Mouse (Mus musculus): Measurements from ENCODE around the gene Hspg2. TPM values are rescaled to one million over a fixed set of nuclear protein-coding genes. Genes with fewer than 3 reads are reported as not detected.

Gene Hspg2
- total and polyA plus RNA-seq, 3 experiments: 114 to 190 (median 174) TPM

GRCm38 (mm10) chr4:137488038-137488437 is 19.5 kb downstream of the Hspg2 start:
- 4% methylated on average over 11 of the region's 11 CpGs for WGBS
- Histone ChIP-seq H3K36me3 (ENCODE audit: control insufficient read depth, insufficient read depth, low read length) (peaks cover 19% of the 10 kb centered on the region), H3K79me2 (replicated peaks; ENCODE audit: control insufficient read depth, insufficient read depth, low read length) (no peaks in the 10 kb centered on the region; the same call in 1 of the 2 replicates), H3K4me1 (ENCODE audit: control insufficient read depth, insufficient read depth, low read length) (peaks cover 62% of the 10 kb centered on the region), H3K27me3 (ENCODE audit: control insufficient read depth, insufficient read depth, low read length) (no peaks in the 10 kb centered on the region), H3K27ac (peak overlapping the region; percentile 95), H3K4me3 (peak overlapping the region; percentile 11; the same call in 1 of the 2 replicates), H3K9ac (ENCODE audit: low read depth, low read length) (peak overlapping the region; percentile 56)
- no peak for TF ChIP-seq CTCF (IDR thresholded peaks at IDR 0.05)
- TF ChIP-seq POLR2A (IDR thresholded peaks at IDR 0.05; ENCODE audit: insufficient read depth, low read depth, low read length): no peak
- no peak for TF ChIP-seq EP300 (IDR thresholded peaks at IDR 0.05; ENCODE audit: insufficient read depth, low read depth, low read length)
- intact Hi-C loops (cut with DNase I): loop anchor here (1.0 to 5.0 kb wide), 2 partner anchors 10 to 41 kb away; no protein-coding TSS in a partner anchor
- peak in 1 of 2 experiments; percentile 66 for DNase-seq

GRCm38 (mm10) chr4:137488571-137489303 is 20.2 kb downstream of the Hspg2 start:
- peak overlapping the region; percentile 56 for H3K9ac ChIP-seq (ENCODE audit: low read depth, low read length)
- intact Hi-C loops (cut with DNase I): loop anchor here (1.0 to 5.0 kb wide), 3 partner anchors 9 to 41 kb away; no protein-coding TSS in a partner anchor
- 6% methylated on average over 12 of the region's 12 CpGs for WGBS
- no peaks in the 10 kb centered on the region for H3K27me3 ChIP-seq (ENCODE audit: control insufficient read depth, insufficient read depth, low read length)
- TF ChIP-seq CTCF (IDR thresholded peaks at IDR 0.05) (peak; percentile 85), POLR2A (IDR thresholded peaks at IDR 0.05; ENCODE audit: insufficient read depth, low read depth, low read length) (no peak; the same call in 1 of the 2 replicates), EP300 (IDR thresholded peaks at IDR 0.05; ENCODE audit: insufficient read depth, low read depth, low read length) (peak; percentile 91; the same call in 1 of the 2 replicates)
- H3K27ac ChIP-seq: peak overlapping the region; percentile 95
- H3K4me3 ChIP-seq: peak overlapping the region; percentile 35
- H3K79me2 ChIP-seq (replicated peaks; ENCODE audit: control insufficient read depth, insufficient read depth, low read length): no peaks in the 10 kb centered on the region; the same call in 1 of the 2 replicates
- H3K4me1 ChIP-seq (ENCODE audit: control insufficient read depth, insufficient read depth, low read length): peaks cover 65% of the 10 kb centered on the region
- DNase-seq: peak; percentile 83 to 89
- peaks cover 17% of the 10 kb centered on the region for H3K36me3 ChIP-seq (ENCODE audit: control insufficient read depth, insufficient read depth, low read length)

DNA sequence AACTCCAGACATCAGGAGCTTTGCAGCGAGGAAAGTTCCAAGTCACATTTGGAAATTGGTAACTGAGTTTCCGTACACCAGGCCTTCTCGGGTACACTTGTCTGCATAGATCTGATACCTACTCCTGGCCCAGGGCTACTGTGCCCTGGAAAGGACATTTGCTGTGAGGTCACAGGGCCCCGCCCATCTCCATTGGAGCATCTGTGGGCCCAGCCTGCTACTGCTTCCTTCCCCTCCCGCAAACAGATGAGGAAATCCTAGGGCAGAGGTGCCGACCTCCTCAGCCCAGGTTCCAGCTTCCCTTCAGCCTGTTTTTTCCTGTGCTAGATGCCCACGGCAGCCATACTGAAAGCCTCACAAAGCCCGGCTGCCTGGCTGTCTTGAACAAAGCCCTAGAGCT is 21.4 kb downstream of the Hspg2 start:
- Histone ChIP-seq H3K36me3 (ENCODE audit: control insufficient read depth, insufficient read depth, low read length) (peaks cover 21% of the 10 kb centered on the region), H3K27me3 (ENCODE audit: control insufficient read depth, insufficient read depth, low read length) (no peaks in the 10 kb centered on the region), H3K27ac (peak overlapping the region; percentile 95), H3K4me3 (peak overlapping the region; percentile 21), H3K79me2 (replicated peaks; ENCODE audit: control insufficient read depth, insufficient read depth, low read length) (peaks cover 2% of the 10 kb centered on the region; the same call in 1 of the 2 replicates), H3K9ac (ENCODE audit: low read depth, low read length) (peak overlapping the region; percentile 47), H3K4me1 (ENCODE audit: control insufficient read depth, insufficient read depth, low read length) (peaks cover 64% of the 10 kb centered on the region)
- TF ChIP-seq EP300 (IDR thresholded peaks at IDR 0.05; ENCODE audit: insufficient read depth, low read depth, low read length) (peak; percentile 90; the same call in 1 of the 2 replicates), CTCF (IDR thresholded peaks at IDR 0.05) (no peak), POLR2A (IDR thresholded peaks at IDR 0.05; ENCODE audit: insufficient read depth, low read depth, low read length) (peak; percentile 54)
- WGBS: 12% methylated on average over 8 of the region's 8 CpGs
- intact Hi-C loops (cut with DNase I): loop anchor here (1.0 to 5.0 kb wide), 2 partner anchors 7 to 43 kb away; no protein-coding TSS in a partner anchor
- DNase-seq: peak; percentile 80 to 84

DNA sequence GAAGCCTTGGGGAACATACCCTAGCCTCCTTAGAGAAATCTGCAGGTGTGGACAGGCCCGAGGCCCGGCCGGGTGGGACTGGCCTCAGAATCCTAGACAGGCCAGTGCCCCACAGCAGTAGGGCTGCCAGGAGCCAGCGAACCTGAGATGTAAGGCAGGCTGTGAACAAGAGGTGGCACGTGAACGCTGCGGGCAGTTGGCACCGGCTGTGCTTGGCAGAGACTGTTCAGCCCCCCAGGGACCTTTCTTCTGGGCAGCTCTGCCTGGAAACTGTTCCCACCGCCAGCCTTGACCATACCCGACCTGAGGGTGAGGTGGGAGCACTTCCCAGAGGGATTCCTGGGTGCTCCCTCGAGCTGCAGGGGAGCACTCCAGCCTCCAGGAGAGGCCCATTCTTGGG is 24.0 kb downstream of the Hspg2 start:
- DNase-seq: peak in 1 of 2 experiments; percentile 40
- intact Hi-C loops (cut with DNase I): no loop called here
- WGBS: 35% methylated on average over 11 of the region's 11 CpGs
- H3K9ac ChIP-seq (ENCODE audit: low read depth, low read length): peak overlapping the region; percentile 12; the same call in 1 of the 2 replicates
- H3K4me3 ChIP-seq: no peak overlapping the region
- peaks cover 4% of the 10 kb centered on the region; the same call in 1 of the 2 replicates for H3K36me3 ChIP-seq (ENCODE audit: control insufficient read depth, insufficient read depth, low read length)
- no peak for TF ChIP-seq EP300 (IDR thresholded peaks at IDR 0.05; ENCODE audit: insufficient read depth, low read depth, low read length)
- TF ChIP-seq POLR2A (IDR thresholded peaks at IDR 0.05; ENCODE audit: insufficient read depth, low read depth, low read length): no peak
- no peak for TF ChIP-seq CTCF (IDR thresholded peaks at IDR 0.05)
- H3K27ac ChIP-seq: peak overlapping the region; percentile 89
- peaks cover 2% of the 10 kb centered on the region; the same call in 1 of the 2 replicates for H3K79me2 ChIP-seq (replicated peaks; ENCODE audit: control insufficient read depth, insufficient read depth, low read length)
- peaks cover 56% of the 10 kb centered on the region for H3K4me1 ChIP-seq (ENCODE audit: control insufficient read depth, insufficient read depth, low read length)
- H3K27me3 ChIP-seq (ENCODE audit: control insufficient read depth, insufficient read depth, low read length): no peaks in the 10 kb centered on the region

GRCm38 (mm10) chr4:137493187-137493586 is 24.6 kb downstream of the Hspg2 start:
- Histone ChIP-seq H3K36me3 (ENCODE audit: control insufficient read depth, insufficient read depth, low read length) (peaks cover 4% of the 10 kb centered on the region; the same call in 1 of the 2 replicates), H3K27ac (peak overlapping the region; percentile 89), H3K27me3 (ENCODE audit: control insufficient read depth, insufficient read depth, low read length) (no peaks in the 10 kb centered on the region), H3K9ac (ENCODE audit: low read depth, low read length) (no peak overlapping the region), H3K4me3 (no peak overlapping the region), H3K4me1 (ENCODE audit: control insufficient read depth, insufficient read depth, low read length) (peaks cover 58% of the 10 kb centered on the region), H3K79me2 (replicated peaks; ENCODE audit: control insufficient read depth, insufficient read depth, low read length) (peaks cover 2% of the 10 kb centered on the region; the same call in 1 of the 2 replicates)
- no peak for DNase-seq
- TF ChIP-seq POLR2A (IDR thresholded peaks at IDR 0.05; ENCODE audit: insufficient read depth, low read depth, low read length): no peak
- TF ChIP-seq EP300 (IDR thresholded peaks at IDR 0.05; ENCODE audit: insufficient read depth, low read depth, low read length): no peak
- TF ChIP-seq CTCF (IDR thresholded peaks at IDR 0.05): no peak
- 77% methylated on average over 4 of the region's 4 CpGs for WGBS
- intact Hi-C loops (cut with DNase I): no loop called here
